Comparison of ENCODE assay signal across 17 mouse cellular contexts in the genomic region with DNA sequence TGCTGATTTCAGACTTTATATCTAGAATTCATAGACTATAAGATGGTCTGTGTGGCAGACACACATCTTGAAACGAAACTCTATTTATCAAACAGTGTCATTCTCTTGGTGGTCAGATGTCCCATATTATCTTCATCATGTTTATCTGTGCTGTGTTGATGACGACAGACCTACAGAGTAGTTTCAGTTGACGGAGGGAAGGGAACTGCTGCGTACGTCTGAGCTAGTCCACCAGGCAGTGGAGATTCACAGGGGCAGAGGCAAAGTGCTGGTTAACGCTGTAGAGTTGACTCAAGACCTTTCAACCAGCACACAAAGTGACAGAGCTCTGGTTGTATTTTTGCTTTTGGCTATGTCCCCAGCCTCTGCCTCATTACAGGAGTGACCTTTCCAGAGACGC.
"Had no signal": no experiment of that assay in that cellular context is flagged by ENCODE, and none has a peak within 500 bp of the region (broad histone marks: within the 10 kb centered on the region; RNA-seq: fewer than 3 reads in every experiment).

No protein-coding gene starts in this region.

- DNase-seq: left cerebral cortex, postnatal 4 days; liver; liver, embryonic 13.5 days; liver, postnatal 0 days; lung, adult 18-20 months; lung, adult 2 months; lung, embryonic 14.5 days; lung, postnatal 10 days; lung, postnatal 14 days; lung, postnatal 36 days; lung, postnatal 4 days; midbrain, embryonic 14.5 days had no signal

- ATAC-seq: liver, embryonic 12.5 days; liver, postnatal 0 days; lung, postnatal 0 days; midbrain, embryonic 13.5 days; midbrain, embryonic 15.5 days; midbrain, embryonic 16.5 days had no signal
